Mouse (Mus musculus) liver, embryonic 11.5 days (tissue): ENCODE results near the gene Itih3. TPM values are rescaled to one million over a fixed set of nuclear protein-coding genes. Genes with fewer than 3 reads are reported as not detected.

Source experiments
- ATAC-seq: fragments of 200-750 bp; cut with Nextera tagmentation; replicated peaks from 2 replicates; pipeline ENCODE4 v1.8.0; 2017; ENCODE audit warnings: moderate number of reproducible peaks, mild to moderate bottlenecking, moderate TSS enrichment, moderate library complexity; ENCODE audit not compliant: low FRiP score
- DNase-seq: peaks from one replicate; pipeline ENCODE4 v3.0.0-alpha.2; 2017; ENCODE audit warnings: low spot score
- H3K27ac ChIP-seq: fragments of 300-500 bp; sonication (generic); 2 replicates; pipeline ENCODE4 v1.5.1; 2014; ENCODE audit warnings: mild to moderate bottlenecking, low read depth, low read length, control low read depth
- H3K27me3 ChIP-seq: fragments of 300-500 bp; sonication (generic); replicated peaks from 2 replicates; pipeline ENCODE4 v1.6.1; 2014; ENCODE audit warnings: low read length, mixed read lengths; ENCODE audit not compliant: control insufficient read depth, insufficient read depth
- H3K36me3 ChIP-seq: fragments of 300-500 bp; sonication (generic); 2 replicates; pipeline ENCODE4 v1.6.1; 2014; ENCODE audit warnings: mild to moderate bottlenecking, low read length, moderate library complexity, mixed read lengths; ENCODE audit not compliant: control insufficient read depth, insufficient read depth
- H3K4me1 ChIP-seq: fragments of 300-500 bp; sonication (generic); replicated peaks from 2 replicates; pipeline ENCODE4 v1.6.1; 2014; ENCODE audit warnings: low read length, mixed read lengths; ENCODE audit not compliant: control insufficient read depth, insufficient read depth
- H3K4me2 ChIP-seq: fragments of 300-500 bp; sonication (generic); 2 replicates; pipeline ENCODE4 v1.6.1; 2014; ENCODE audit warnings: mild to moderate bottlenecking, control low read depth, moderate library complexity
- H3K4me3 ChIP-seq: fragments of 300-500 bp; sonication (generic); 2 replicates; pipeline ENCODE4 v1.5.1; 2014; ENCODE audit warnings: low read depth, low read length, control low read depth
- H3K9ac ChIP-seq: fragments of 300-500 bp; sonication (generic); 2 replicates; pipeline ENCODE4 v1.6.1; 2014; ENCODE audit warnings: low read depth, low read length, control low read depth
- H3K9me3 ChIP-seq: fragments of 300-500 bp; sonication (generic); 2 replicates; pipeline ENCODE4 v1.6.1; 2016; ENCODE audit warnings: low read length, inconsistent platforms, mixed read lengths; ENCODE audit not compliant: control insufficient read depth
- WGBS: fragments of 180-500 bp; shearing (Covaris S2); extraction: QIAGEN DNeasy Blood & Tissue Kit; methylation state at CpG from one replicate; pipeline ENCODE4 v1.1.7; 2014; 5-methylcytosine and 5-hydroxymethylcytosine counted together
- polyA plus RNA-seq: library from polyadenylated mRNA; unstranded; fragments of >200 nt; fragmentation: Nextera tagmentation; extraction: Ambion mirVana; gene quantifications from 2 replicates; pipeline ENCODE4 v1.2.1, GENCODE M21; 2014

Itih3 gene
- polyA plus RNA-seq, 1 experiment from 2014 or later, result 57.8 TPM

DNA sequence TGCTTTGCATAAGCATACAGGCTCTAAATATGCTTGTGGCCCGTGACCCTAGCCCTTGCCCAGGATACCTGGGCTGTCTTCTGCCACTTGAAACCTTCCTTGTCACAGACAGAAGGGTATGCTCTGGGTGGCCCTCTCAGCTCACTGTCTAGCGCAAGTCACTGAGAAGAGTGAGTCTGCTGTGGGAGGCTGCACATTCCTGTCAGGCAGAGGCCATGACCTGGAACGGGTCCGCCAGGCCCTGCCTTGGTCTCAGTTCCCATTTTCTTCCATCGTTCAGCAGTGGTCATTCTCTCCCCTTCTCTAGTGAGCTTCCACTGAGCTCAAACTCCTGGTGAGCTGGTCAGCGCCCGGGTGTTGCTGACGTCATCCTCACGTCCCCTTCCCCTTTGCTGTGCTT is 47.6 kb downstream of the Itih3 start:
- Histone ChIP-seq H3K9ac (0 out of 2 replicates have a peak overlapping the region, but pooled peaks have one; percentile 3), H3K27me3 (no peaks in the 10 kb centered on the region), H3K4me2 (no peak overlapping the region), H3K9me3 (no peaks in the 10 kb centered on the region), H3K4me1 (peaks cover 33% of the 10 kb centered on the region), H3K36me3 (peaks cover 10% of the 10 kb centered on the region; the same call in 1 of the 2 replicates), H3K27ac (peak overlapping the region; percentile 81), H3K4me3 (no peak overlapping the region)
- DNase-seq (no peak), ATAC-seq (no peak)
- 76% methylated on average over 9 of the region's 9 CpGs for WGBS

DNA sequence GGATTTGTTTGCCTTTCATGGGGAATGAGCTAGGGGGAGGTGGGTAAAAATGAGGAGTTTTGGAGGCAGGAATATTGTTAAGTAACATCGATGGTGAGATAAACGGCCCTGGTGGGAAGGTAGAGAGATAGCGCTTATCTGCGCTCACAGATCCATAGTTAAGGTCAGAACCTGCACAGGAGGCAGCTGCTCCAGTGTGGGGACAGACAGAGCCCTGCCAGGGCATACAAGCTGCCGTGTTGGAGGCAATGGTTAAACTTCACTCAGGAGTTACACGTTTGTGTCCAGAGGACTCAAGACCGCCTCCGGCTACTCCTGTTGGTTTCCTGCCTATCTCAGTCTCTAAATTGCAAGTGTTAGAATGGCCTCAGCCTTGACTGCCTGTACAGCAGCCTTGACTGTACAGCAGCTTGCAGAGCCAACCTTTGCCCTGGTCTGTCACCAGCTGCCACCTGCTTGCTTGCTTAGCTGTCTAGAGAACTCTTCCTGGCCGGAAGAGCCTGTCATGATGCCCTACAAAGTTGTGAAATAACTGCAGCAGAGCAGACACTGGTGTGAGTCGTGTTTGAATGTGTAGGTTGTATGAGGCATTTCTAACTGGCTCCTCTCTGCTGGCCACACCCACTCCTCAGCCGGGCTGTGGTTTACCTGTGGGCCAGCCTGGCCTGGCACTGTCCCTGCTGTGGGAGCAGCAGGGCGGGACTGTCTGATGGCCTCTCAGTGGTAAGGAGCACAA is 48.3 kb downstream of the Itih3 start:
- ATAC-seq, result peak; percentile 65
- peaks cover 40% of the 10 kb centered on the region for H3K4me1 ChIP-seq
- 61% methylated on average over 12 of the region's 12 CpGs for WGBS
- H3K36me3 ChIP-seq, result peaks cover 10% of the 10 kb centered on the region; the same call in 1 of the 2 replicates
- no peaks in the 10 kb centered on the region for H3K9me3 ChIP-seq
- no peak overlapping the region for H3K4me3 ChIP-seq
- H3K27me3 ChIP-seq, result no peaks in the 10 kb centered on the region
- H3K27ac ChIP-seq, result peak overlapping the region; percentile 81
- no peak for DNase-seq
- H3K9ac ChIP-seq, result 0 out of 2 replicates have a peak overlapping the region, but pooled peaks have one; percentile 3
- no peak overlapping the region for H3K4me2 ChIP-seq

DNA sequence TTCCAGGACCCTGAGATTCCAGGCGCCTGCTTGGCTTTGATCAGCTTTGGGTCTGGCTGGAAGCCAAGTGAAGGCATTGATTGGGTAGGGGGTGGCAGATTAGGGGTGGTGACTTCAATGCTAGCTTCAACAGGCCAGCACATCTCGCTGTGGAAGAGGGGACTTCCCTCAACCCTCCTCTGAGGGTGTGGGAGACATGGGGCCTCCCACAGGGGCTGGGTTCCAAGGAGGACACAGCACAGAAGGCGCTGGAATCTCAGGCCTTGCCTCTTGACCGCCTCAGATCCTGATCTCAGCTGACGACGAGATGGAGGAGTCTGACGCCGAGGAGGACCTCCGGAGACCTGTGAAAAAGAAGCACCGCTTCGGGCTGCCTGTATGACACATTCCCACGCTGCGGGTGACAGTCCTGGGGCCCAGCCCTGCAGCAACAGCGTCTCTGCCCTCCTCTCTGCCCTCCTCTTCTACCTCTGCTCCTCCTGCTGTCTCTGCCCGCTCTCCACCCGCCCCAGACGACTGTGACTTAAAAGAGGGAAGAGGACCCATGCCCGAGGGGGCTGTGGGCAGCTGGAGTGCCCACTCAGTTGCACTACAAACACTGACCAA is 49.4 kb downstream of the Itih3 start:
- peaks cover 10% of the 10 kb centered on the region; the same call in 1 of the 2 replicates for H3K36me3 ChIP-seq
- 80% methylated on average over 18 of the region's 18 CpGs for WGBS
- no peaks in the 10 kb centered on the region for H3K9me3 ChIP-seq
- H3K27ac ChIP-seq, result peak overlapping the region; percentile 66
- ATAC-seq (no peak), DNase-seq (no peak)
- H3K4me2 ChIP-seq, result no peak overlapping the region
- H3K4me1 ChIP-seq, result peaks cover 43% of the 10 kb centered on the region
- no peaks in the 10 kb centered on the region for H3K27me3 ChIP-seq
- H3K9ac ChIP-seq, result no peak overlapping the region; the same call in 1 of the 2 replicates
- no peak overlapping the region for H3K4me3 ChIP-seq

DNA sequence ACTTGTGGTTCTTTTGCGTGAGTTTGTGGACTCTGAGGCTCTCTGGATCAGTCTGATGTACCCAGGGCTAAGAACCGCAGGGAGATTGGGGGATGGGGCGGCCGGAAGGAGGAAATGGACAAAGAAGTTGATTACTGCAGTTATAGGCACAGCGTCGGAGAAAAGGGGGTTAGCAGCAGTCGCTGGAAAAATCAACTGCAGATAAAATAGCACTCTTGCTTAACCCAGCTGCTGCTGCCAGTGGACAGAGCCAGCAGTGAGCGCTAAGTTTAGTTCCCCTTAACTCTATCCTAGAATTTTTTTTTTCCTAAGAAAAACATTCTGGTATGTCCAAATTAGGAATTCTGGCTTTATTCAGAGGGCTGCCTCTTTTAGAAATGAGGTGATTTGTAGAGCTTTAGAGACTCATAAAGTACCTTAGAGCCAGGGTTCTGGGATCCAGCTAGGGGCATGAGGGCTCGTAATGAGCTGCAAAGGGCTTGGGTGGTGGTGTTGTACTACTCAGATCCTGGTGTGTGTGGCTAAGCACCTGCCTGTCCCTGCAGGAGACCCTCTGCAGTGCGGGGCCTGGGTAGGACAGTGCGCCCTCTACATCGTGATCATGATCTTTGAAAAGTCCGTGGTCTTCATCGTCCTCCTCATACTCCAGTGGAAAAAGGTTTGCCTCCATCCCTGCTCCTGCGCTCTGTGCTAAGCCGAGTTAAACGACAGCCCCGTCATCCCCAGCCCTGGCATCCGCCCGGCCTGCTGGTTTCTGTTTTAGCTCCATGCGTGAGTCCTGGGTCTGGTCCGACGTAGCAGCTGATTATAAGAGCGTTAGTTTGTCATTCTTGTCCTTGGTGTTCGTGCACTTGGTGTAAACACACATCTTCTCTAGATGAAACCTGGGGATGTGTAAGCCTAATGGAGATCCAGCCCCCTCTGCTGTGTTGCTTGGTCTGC is 53.1 kb downstream of the Itih3 start:
- Histone ChIP-seq H3K4me2 (no peak overlapping the region; the same call in 1 of the 2 replicates), H3K4me1 (peaks cover 32% of the 10 kb centered on the region), H3K27me3 (no peaks in the 10 kb centered on the region), H3K4me3 (no peak overlapping the region), H3K36me3 (peaks cover 6% of the 10 kb centered on the region; the same call in 1 of the 2 replicates), H3K9ac (0 out of 2 replicates have a peak overlapping the region, but pooled peaks have one; percentile 15), H3K27ac (peak overlapping the region; percentile 70), H3K9me3 (no peaks in the 10 kb centered on the region)
- no peak for DNase-seq
- no peak for ATAC-seq
- 70% methylated on average over 25 of the region's 25 CpGs for WGBS

DNA sequence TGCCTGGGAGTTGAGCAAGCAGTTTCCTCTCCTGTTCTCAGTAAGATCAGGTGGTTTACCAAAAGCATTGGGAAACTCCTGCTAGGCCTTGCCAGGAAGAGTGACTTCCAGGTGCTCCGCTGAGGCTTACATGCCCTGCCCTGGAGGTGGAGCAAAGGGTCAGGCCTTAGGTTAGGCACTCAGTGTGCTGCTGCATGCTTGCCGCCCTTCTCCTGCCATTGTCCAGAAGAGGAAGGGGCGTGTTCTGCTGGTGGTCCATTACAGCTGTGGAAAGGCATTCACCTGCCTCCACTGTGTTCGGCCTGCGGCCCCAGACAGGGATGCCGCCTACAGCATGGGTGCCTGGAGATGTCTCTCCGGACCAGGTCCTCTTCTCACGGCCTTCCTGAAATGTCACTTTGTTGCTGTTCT is 54.2 kb downstream of the Itih3 start:
- H3K27me3 ChIP-seq, result no peaks in the 10 kb centered on the region
- 0 out of 2 replicates have a peak overlapping the region, but pooled peaks have one; percentile 70 for H3K27ac ChIP-seq
- peaks cover 25% of the 10 kb centered on the region for H3K4me1 ChIP-seq
- ATAC-seq, result no peak
- H3K36me3 ChIP-seq, result peaks cover 5% of the 10 kb centered on the region; the same call in 1 of the 2 replicates
- no peak for DNase-seq
- H3K4me3 ChIP-seq, result no peak overlapping the region
- WGBS, result 83% methylated on average over 8 of the region's 8 CpGs
- H3K9ac ChIP-seq, result no peak overlapping the region
- H3K9me3 ChIP-seq, result no peaks in the 10 kb centered on the region
- no peak overlapping the region for H3K4me2 ChIP-seq

DNA sequence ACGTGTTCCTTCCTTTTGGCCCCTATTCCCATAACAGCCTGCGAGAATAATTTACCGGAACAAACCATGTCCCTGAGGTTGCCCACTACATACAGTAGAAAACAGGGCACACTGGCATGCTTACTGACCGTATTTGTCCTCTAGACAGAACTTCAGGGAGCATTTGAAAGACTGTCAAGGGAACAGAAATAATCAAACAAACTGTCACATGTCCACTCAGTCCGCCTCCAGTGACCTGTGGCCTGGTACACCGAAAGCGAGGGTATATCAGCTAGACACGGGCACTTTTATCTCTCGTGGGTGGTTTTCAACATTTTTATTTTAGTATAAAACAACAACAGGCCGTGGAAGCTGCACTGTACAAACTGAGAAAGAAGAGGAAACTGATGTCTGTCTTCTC is 54.7 kb downstream of the Itih3 start:
- peaks cover 3% of the 10 kb centered on the region; the same call in 1 of the 2 replicates for H3K36me3 ChIP-seq
- WGBS, result 75% methylated on average over 10 of the region's 10 CpGs
- ATAC-seq (no peak), DNase-seq (no peak)
- no peak overlapping the region for H3K4me3 ChIP-seq
- no peaks in the 10 kb centered on the region for H3K9me3 ChIP-seq
- no peak overlapping the region for H3K4me2 ChIP-seq
- H3K27ac ChIP-seq, result no peak overlapping the region
- no peaks in the 10 kb centered on the region for H3K27me3 ChIP-seq
- peaks cover 20% of the 10 kb centered on the region for H3K4me1 ChIP-seq
- H3K9ac ChIP-seq, result no peak overlapping the region

DNA sequence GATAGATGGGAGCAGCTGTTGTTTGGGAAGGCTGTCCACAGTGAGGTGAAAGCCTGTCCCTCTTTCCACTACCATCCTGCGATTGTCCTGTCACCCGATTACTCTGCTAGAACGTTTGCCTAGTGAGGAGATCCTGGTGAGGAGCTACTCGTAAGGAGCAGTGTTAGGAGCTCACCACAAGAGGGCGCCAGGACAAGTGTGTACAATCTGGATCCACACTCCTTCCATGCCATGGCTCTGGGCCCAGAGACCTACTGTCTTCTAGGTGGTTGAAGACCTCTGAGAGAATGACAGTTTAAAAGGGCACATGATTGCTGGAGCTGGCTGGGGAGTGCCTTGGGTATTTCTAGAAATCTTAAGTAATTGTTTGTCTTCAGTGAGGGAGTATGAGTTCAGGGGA is 56.5 kb downstream of the Itih3 start:
- no peak overlapping the region for H3K4me2 ChIP-seq
- DNase-seq (peak; percentile 60), ATAC-seq (peak; percentile 33; the same call in 1 of the 2 replicates)
- H3K36me3 ChIP-seq, result no peaks in the 10 kb centered on the region
- 30% methylated on average over 5 of the region's 5 CpGs for WGBS
- no peak overlapping the region for H3K4me3 ChIP-seq
- H3K9ac ChIP-seq, result no peak overlapping the region
- H3K27ac ChIP-seq, result no peak overlapping the region
- H3K27me3 ChIP-seq, result no peaks in the 10 kb centered on the region
- H3K4me1 ChIP-seq, result peaks cover 16% of the 10 kb centered on the region
- H3K9me3 ChIP-seq, result no peaks in the 10 kb centered on the region

DNA sequence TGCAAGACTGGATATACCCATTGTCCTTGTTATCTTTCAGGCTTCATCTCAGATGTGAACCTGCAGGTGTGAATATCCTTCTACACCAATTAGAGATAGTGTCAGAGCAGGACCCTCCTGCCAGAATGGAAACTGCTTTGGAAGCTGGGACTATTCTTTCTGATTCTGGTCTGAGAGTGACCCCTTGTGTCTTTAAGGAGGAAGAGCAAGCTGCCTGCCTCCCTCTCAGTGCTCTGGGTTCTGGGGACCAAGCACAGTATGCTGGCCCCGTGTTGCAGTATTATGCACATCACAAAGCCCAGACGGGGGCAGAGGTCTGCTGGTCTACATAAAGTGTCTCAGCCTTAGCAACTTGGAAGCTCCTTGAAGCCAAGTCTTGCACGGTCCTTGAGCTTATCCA is 58.2 kb downstream of the Itih3 start:
- no peaks in the 10 kb centered on the region for H3K36me3 ChIP-seq
- H3K9me3 ChIP-seq, result no peaks in the 10 kb centered on the region
- H3K27me3 ChIP-seq, result no peaks in the 10 kb centered on the region
- no peak overlapping the region for H3K9ac ChIP-seq
- no peak overlapping the region for H3K27ac ChIP-seq
- ATAC-seq (no peak), DNase-seq (no peak)
- WGBS, result 68% methylated on average over 3 of the region's 3 CpGs
- peaks cover 9% of the 10 kb centered on the region for H3K4me1 ChIP-seq
- no peak overlapping the region for H3K4me3 ChIP-seq
- no peak overlapping the region for H3K4me2 ChIP-seq
